Mouse (Mus musculus) heart, adult 8-10 months (tissue): ENCODE data around the gene Vdac2. TPM values are rescaled to one million over a fixed set of nuclear protein-coding genes. Genes with fewer than 3 reads are reported as not detected.

ENCODE experiments used
- DNase-seq: peaks from one replicate; pipeline ENCODE4 v3.0.0; 2022; ENCODE audit warnings: low spot score
- total RNA-seq, 4 experiments: library from RNA; stranded (reverse); gene quantifications; 2 replicates each; pipeline ENCODE4 v1.2.4; 2022

The Vdac2 gene
- total RNA-seq, 4 experiments from 2014 or later: 468 to 498 (median 480) TPM

- DNase-seq: peak; percentile 62
These were observed 27.2 kb downstream of the Vdac2 start for GRCm38 (mm10) chr14:21851996-21852791.

- DNase-seq: no peak
These were observed 28.5 kb downstream of the Vdac2 start for GRCm38 (mm10) chr14:21853456-21854109.

GRCm38 (mm10) chr14:21854271-21854670, 29.2 kb downstream of the Vdac2 start:
- no peak for DNase-seq

GRCm38 (mm10) chr14:21855961-21856360, 30.9 kb downstream of the Vdac2 start:
- no peak for DNase-seq

- DNase-seq: no peak
These were observed 31.8 kb downstream of the Vdac2 start for GRCm38 (mm10) chr14:21856886-21857285.

GRCm38 (mm10) chr14:21866291-21866690, 41.3 kb downstream of the Vdac2 start:
- no peak for DNase-seq

GRCm38 (mm10) chr14:21866816-21867215, 41.8 kb downstream of the Vdac2 start:
- DNase-seq: no peak

- no peak for DNase-seq
These were observed 65.4 kb downstream of the Vdac2 start for GRCm38 (mm10) chr14:21890430-21890829.

- no peak for DNase-seq
These were observed 66.7 kb downstream of the Vdac2 start for GRCm38 (mm10) chr14:21891581-21892340.

- no peak for DNase-seq
These were observed 67.3 kb downstream of the Vdac2 start for GRCm38 (mm10) chr14:21892341-21892659.

Other genes starting within 250 kb of the Vdac2 start
- under 1 TPM in 2 of 4 experiments, not detected in 2; 0.37 to 0.47 TPM for gene Dupd1, start 110.7 kb upstream of the Vdac2 start, total RNA-seq
- gene Samd8, start 74.7 kb upstream of the Vdac2 start, total RNA-seq: 10 to 100 TPM; 29.6 to 38.3 (median 33.6) TPM
- 1 to 10 TPM; 1.4 to 3.6 (median 2.5) TPM for gene Dusp13, start 74.1 kb upstream of the Vdac2 start, total RNA-seq
- 10 to 100 TPM in 2 of 4 experiments, 1 to 10 TPM in 2; 8.4 to 12.0 (median 10.3) TPM for gene Comtd1, start 23.7 kb downstream of the Vdac2 start, total RNA-seq
- gene Zfp503, start 164.4 kb downstream of the Vdac2 start, total RNA-seq: 1 to 10 TPM; 1.9 to 2.2 (median 2.2) TPM
- 1 to 10 TPM; 1.8 to 3.0 (median 2.4) TPM for gene Lrmda, start 194.5 kb downstream of the Vdac2 start, total RNA-seq